Mouse (Mus musculus) limb, embryonic 14.5 days (tissue): ENCODE measurements around the gene Mta1. TPM values are rescaled to one million over a fixed set of nuclear protein-coding genes. Genes with fewer than 3 reads are reported as not detected.

Experiments
- ATAC-seq: fragments of 200-750 bp; cut with Nextera tagmentation; 2 replicates; pipeline ENCODE4 v1.8.0; 2017; ENCODE audit warnings: low read depth, moderate number of reproducible peaks, moderate TSS enrichment; ENCODE audit not compliant: low FRiP score
- DNase-seq: peaks from one replicate; pipeline ENCODE4 v3.0.0-alpha.2; 2015; ENCODE audit warnings: low spot score
- H3K27ac ChIP-seq: fragments of 300-500 bp; sonication (generic); replicated peaks from 2 replicates; pipeline ENCODE4 v1.5.1; 2014; ENCODE audit warnings: low read depth, mild to moderate bottlenecking, low read length, moderate library complexity, mixed read lengths
- H3K27me3 ChIP-seq: fragments of 300-500 bp; sonication (generic); 2 replicates; pipeline ENCODE4 v1.6.1; 2014; ENCODE audit warnings: low read length, mixed read lengths; ENCODE audit not compliant: control insufficient read depth, insufficient read depth
- H3K36me3 ChIP-seq: fragments of 300-500 bp; sonication (generic); 2 replicates; pipeline ENCODE4 v1.6.1; 2014; ENCODE audit warnings: mild to moderate bottlenecking, low read length, moderate library complexity, mixed read lengths; ENCODE audit not compliant: control insufficient read depth, insufficient read depth
- H3K4me1 ChIP-seq: fragments of 300-500 bp; sonication (generic); 2 replicates; pipeline ENCODE4 v1.6.1; 2014; ENCODE audit warnings: antibody characterized with exemption, low read length, mixed read lengths; ENCODE audit not compliant: control insufficient read depth, insufficient read depth
- H3K4me2 ChIP-seq: fragments of 300-500 bp; sonication (generic); replicated peaks from 2 replicates; pipeline ENCODE4 v1.6.1; 2014; ENCODE audit warnings: low read depth, mild to moderate bottlenecking, low read length, moderate library complexity; ENCODE audit not compliant: severe bottlenecking
- H3K4me3 ChIP-seq: fragments of 300-500 bp; sonication (generic); replicated peaks from 2 replicates; pipeline ENCODE4 v1.5.1; 2014; ENCODE audit warnings: low read length
- H3K9ac ChIP-seq: fragments of 300-500 bp; sonication (generic); 2 replicates; pipeline ENCODE4 v1.6.1; 2014; ENCODE audit warnings: mild to moderate bottlenecking, low read depth, low read length, moderate library complexity; ENCODE audit not compliant: severe bottlenecking
- H3K9me3 ChIP-seq: fragments of 300-500 bp; sonication (generic); 2 replicates; pipeline ENCODE4 v1.6.1; 2016; ENCODE audit warnings: low read length; ENCODE audit not compliant: control insufficient read depth
- POLR2A ChIP-seq: fragments of 200-500 bp; IDR thresholded peaks from 2 replicates; pipeline ENCODE4 v1.8.0; 2012; ENCODE audit warnings: inconsistent platforms, mild to moderate bottlenecking, moderate library complexity, borderline replicate concordance; ENCODE audit not compliant: insufficient read depth, insufficient read length; ENCODE audit errors: extremely low read depth
- WGBS: fragments of 180-500 bp; shearing (Covaris S2); extraction: QIAGEN DNeasy Blood & Tissue Kit; methylation state at CpG from one replicate; pipeline ENCODE4 v1.1.7; 2014; 5-methylcytosine and 5-hydroxymethylcytosine counted together
- polyA plus RNA-seq, 2 experiments: library from polyadenylated mRNA; depleted of rRNA in 1 of 2; stranded (reverse) in 1 of 2; unstranded in 1 of 2; fragments of >200 nt; fragmentation: Nextera tagmentation in 1 of 2; extraction: Ambion mirVana in 1 of 2; gene quantifications; 2 replicates each; pipeline versions ENCODE4 v1.2.1 to v1.2.3; 2012 to 2014

The Mta1 gene
- 126 and 161 TPM in 2 replicates for polyA plus RNA-seq (2012; rRNA removed)
- 21.1 and 25.0 TPM in 2 replicates for polyA plus RNA-seq (2014; fragmentation: Nextera tagmentation; extraction: Ambion mirVana)

GRCm38 (mm10) chr12:113097749-113098281 lies at the start of gene Mta1:
Gene Mta1 (plus strand): TSS chr12:113098278.
- Histone ChIP-seq H3K4me2 (peak within 1 kb of the TSS; percentile 94), H3K4me3 (peak within 1 kb of the TSS; percentile 98), H3K9me3 (no peaks in the 10 kb centered on the region), H3K36me3 (0 out of 2 replicates have a peak, but pooled peaks cover 7% of the 10 kb centered on the region), H3K4me1 (peaks cover 26% of the 10 kb centered on the region), H3K9ac (peak within 1 kb of the TSS; percentile 99), H3K27ac (peak within 1 kb of the TSS; percentile 86), H3K27me3 (no peaks in the 10 kb centered on the region)
- ATAC-seq (peak; percentile 80), DNase-seq (peak; percentile 66)
- 5% methylated on average over 19 of the region's 53 CpGs for WGBS
- TF ChIP-seq POLR2A: 0 out of 2 replicates have a peak, but pooled peaks have one; percentile 43

- DNase-seq (no peak), ATAC-seq (no peak)
- TF ChIP-seq POLR2A: no peak
- Histone ChIP-seq H3K9me3 (no peaks in the 10 kb centered on the region), H3K9ac (no peak overlapping the region), H3K36me3 (peaks cover 67% of the 10 kb centered on the region), H3K27me3 (no peaks in the 10 kb centered on the region), H3K4me1 (peaks cover 13% of the 10 kb centered on the region; the same call in 1 of the 2 replicates), H3K4me2 (no peak overlapping the region), H3K27ac (no peak overlapping the region), H3K4me3 (no peak overlapping the region)
- 87% methylated on average over 9 of the region's 9 CpGs for WGBS
Measured at GRCm38 (mm10) chr12:113049836-113050235, 48.2 kb upstream of the Mta1 start.

GRCm38 (mm10) chr12:113050671-113051070 lies 47.4 kb upstream of the Mta1 start:
- Histone ChIP-seq H3K36me3 (peaks cover 71% of the 10 kb centered on the region), H3K4me2 (no peak overlapping the region), H3K27ac (no peak overlapping the region), H3K4me1 (peaks cover 13% of the 10 kb centered on the region; the same call in 1 of the 2 replicates), H3K4me3 (no peak overlapping the region), H3K27me3 (no peaks in the 10 kb centered on the region), H3K9me3 (no peaks in the 10 kb centered on the region), H3K9ac (no peak overlapping the region)
- no peak for DNase-seq
- ATAC-seq: no peak
- 66% methylated on average over 12 of the region's 12 CpGs for WGBS
- TF ChIP-seq POLR2A: no peak

GRCm38 (mm10) chr12:113051628-113052403 lies 46.3 kb upstream of the Mta1 start:
- Histone ChIP-seq H3K4me1 (peaks cover 13% of the 10 kb centered on the region; the same call in 1 of the 2 replicates), H3K4me2 (no peak overlapping the region), H3K9ac (0 out of 2 replicates have a peak overlapping the region, but pooled peaks have one; percentile 2), H3K27ac (peak overlapping the region; percentile 73), H3K36me3 (peaks cover 73% of the 10 kb centered on the region), H3K4me3 (no peak overlapping the region), H3K27me3 (no peaks in the 10 kb centered on the region), H3K9me3 (no peaks in the 10 kb centered on the region)
- WGBS: 28% methylated on average over 9 of the region's 9 CpGs
- ATAC-seq (peak; percentile 45; the same call in 1 of the 2 replicates), DNase-seq (peak; percentile 16)
- no peak for TF ChIP-seq POLR2A

GRCm38 (mm10) chr12:113056089-113056488 lies 42.0 kb upstream of the Mta1 start:
- Histone ChIP-seq H3K4me3 (no peak overlapping the region), H3K4me1 (peaks cover 10% of the 10 kb centered on the region; the same call in 1 of the 2 replicates), H3K4me2 (no peak overlapping the region), H3K27ac (no peak overlapping the region), H3K9ac (no peak overlapping the region), H3K9me3 (no peaks in the 10 kb centered on the region), H3K36me3 (peaks cover 80% of the 10 kb centered on the region), H3K27me3 (no peaks in the 10 kb centered on the region)
- DNase-seq (no peak), ATAC-seq (no peak)
- 90% methylated on average over 8 of the region's 8 CpGs for WGBS
- no peak for TF ChIP-seq POLR2A
